Mouse (Mus musculus): ENCODE measurements at regions not wholly inside any gene's neighbourhood (a gene's known extent, or its start where the extent isn't known, plus 50 kb on each side); places are given as distances from the start of the nearest gene placed in this dataset.

DNA sequence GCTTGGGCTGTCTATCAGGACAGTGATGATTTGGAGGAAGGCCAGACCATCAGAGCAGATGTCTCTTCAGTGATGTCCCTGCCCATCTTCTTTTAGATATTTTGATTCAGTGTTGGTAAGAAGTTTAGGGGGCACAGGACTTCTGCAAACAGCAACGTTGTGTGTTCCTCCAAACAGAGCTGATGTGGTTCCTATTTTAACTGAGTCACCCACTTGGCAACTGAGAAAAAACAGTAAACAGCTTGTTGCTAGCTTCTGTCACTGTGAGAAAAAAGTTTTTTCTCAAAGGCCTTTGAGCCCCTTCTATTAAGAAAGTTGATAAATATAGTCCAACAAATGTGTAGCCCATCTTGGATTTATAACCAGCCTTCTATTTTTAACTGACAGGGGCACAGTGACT lies 209.3 kb upstream of the Dusp10 start:
- TF ChIP-seq CTCF (IDR thresholded peaks at IDR 0.05; ENCODE audit: low read depth, low read length) (no peak), POLR2A (IDR thresholded peaks at IDR 0.05; ENCODE audit: borderline replicate concordance, low read depth, low read length) (no peak)
- Histone ChIP-seq H3K4me1 (ENCODE audit: control insufficient read depth, insufficient read depth, low read length) (no peaks in the 10 kb centered on the region), H3K27ac (ENCODE audit: insufficient read depth, low read depth, low read length) (no peak overlapping the region), H3K4me3 (ENCODE audit: insufficient read depth, low read length) (no peak overlapping the region)

DNA sequence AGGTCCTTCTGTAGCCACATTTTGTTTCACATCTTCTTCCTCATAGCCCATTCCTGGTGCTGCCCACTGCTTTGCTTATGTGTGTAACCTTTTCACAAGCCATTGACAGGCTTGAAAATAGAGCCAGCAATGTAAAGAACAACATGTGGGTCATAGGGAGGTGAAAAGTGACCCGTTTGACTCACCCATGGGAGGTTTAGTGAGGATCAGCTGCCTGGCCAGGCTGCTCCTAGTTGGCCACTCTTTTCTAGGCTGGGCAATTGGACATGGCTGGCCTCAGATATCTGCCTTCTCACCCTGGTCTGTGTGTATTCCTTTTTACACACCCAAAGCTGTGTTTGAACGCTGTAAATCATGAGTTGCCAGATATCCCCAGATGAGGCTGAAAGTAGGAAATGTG lies 208.8 kb upstream of the Dusp10 start:
- TF ChIP-seq POLR2A (IDR thresholded peaks at IDR 0.05; ENCODE audit: borderline replicate concordance, low read depth, low read length) (no peak), CTCF (IDR thresholded peaks at IDR 0.05; ENCODE audit: low read depth, low read length) (no peak)
- Histone ChIP-seq H3K4me1 (ENCODE audit: control insufficient read depth, insufficient read depth, low read length) (no peaks in the 10 kb centered on the region), H3K27ac (ENCODE audit: insufficient read depth, low read depth, low read length) (no peak overlapping the region), H3K4me3 (ENCODE audit: insufficient read depth, low read length) (no peak overlapping the region)

DNA sequence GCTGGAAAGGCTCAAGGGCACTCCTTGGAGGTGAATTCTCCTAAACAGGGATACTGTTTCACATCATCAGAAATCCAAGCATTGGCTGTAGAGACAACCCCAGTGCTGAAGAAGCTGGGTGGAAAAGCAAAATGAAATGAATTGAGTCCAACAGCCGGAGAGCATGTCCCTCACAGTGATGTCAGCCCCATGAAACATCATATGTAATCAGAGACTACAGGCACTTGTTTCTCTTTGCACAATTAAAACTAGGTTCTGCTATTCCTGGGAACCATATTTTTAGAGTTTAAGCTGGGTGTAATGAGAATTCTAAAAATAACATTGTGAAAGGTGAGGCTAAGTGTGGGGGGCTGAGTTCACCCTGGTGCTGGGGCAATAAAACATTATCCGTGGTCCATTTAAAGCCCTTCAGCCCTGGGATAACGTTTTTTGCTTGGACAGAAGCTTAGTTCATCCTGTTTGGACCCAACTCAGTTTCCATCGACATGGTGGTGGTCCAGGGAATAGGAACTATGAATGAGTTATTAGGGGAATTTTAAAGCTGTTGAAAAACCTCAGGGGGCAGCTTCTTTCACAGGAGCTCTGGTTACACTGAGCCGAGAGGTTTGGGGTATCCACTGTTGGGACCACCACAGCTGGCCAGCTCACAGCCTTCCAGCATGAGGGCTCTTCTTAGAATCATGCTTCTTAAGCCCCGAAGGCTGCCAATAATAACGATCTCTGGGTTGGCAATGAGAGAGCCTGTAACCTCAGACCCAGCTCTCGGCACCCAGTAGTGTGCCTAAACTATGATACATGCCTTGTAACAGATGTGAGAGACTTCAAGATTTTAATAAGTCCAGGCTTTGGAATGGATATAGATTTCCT lies 206.0 kb upstream of the Dusp10 start:
- Histone ChIP-seq H3K27ac (ENCODE audit: insufficient read depth, low read depth, low read length) (no peak overlapping the region), H3K4me3 (ENCODE audit: insufficient read depth, low read length) (no peak overlapping the region), H3K4me1 (ENCODE audit: control insufficient read depth, insufficient read depth, low read length) (no peaks in the 10 kb centered on the region)
- TF ChIP-seq CTCF (IDR thresholded peaks at IDR 0.05; ENCODE audit: low read depth, low read length) (no peak), POLR2A (IDR thresholded peaks at IDR 0.05; ENCODE audit: borderline replicate concordance, low read depth, low read length) (no peak)

DNA sequence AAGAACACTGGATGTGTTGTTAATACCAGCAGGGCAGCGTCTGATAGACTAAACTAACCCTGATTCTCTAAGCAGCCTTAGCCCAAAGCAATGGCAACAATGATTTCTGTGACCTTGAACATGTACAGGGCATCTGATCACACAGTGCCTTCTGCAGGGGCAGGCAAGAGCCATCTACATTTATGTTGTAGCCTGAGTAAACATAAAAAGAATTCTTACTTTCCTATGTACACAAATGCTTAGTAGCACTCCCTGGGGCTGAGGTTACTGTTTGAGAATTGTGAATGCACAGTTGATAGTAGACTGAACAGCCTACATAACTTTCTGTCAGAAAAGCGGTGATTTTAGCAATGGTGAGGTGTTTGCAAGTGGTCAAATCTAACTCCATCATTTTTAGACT lies 204.9 kb upstream of the Dusp10 start:
- H3K4me3 ChIP-seq (ENCODE audit: insufficient read depth, low read length): no peak overlapping the region
- TF ChIP-seq CTCF (IDR thresholded peaks at IDR 0.05; ENCODE audit: low read depth, low read length) (no peak), POLR2A (IDR thresholded peaks at IDR 0.05; ENCODE audit: borderline replicate concordance, low read depth, low read length) (no peak)

DNA sequence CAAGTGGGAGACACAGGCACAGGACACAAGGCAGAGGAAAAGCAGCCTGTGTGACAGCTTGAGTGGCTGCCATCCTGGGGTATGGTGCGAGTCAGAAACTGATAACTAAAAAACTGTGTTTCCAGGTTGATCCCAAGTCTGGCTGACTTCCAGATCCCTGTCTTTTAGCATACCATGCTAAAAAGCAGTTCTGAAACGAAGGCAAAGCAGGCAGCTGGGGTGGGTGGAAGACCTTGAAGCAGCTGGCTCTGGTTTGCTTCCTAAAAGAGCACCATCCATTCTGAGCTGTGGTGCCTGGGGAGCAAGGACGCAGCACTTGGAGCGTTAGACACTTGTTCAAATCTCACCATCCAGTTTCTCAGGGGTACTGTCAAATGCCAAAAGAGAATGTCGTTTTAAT lies 192.5 kb upstream of the Dusp10 start:
- TF ChIP-seq POLR2A (IDR thresholded peaks at IDR 0.05; ENCODE audit: borderline replicate concordance, low read depth, low read length) (no peak), CTCF (IDR thresholded peaks at IDR 0.05; ENCODE audit: low read depth, low read length) (no peak)
- H3K27ac ChIP-seq (ENCODE audit: insufficient read depth, low read depth, low read length): no peak overlapping the region
- H3K4me1 ChIP-seq (ENCODE audit: control insufficient read depth, insufficient read depth, low read length): no peaks in the 10 kb centered on the region
- no peak overlapping the region for H3K4me3 ChIP-seq (ENCODE audit: insufficient read depth, low read length)

More for the DNA sequence above, 204.9 kb upstream of the Dusp10 start:
- Histone ChIP-seq H3K4me1 (ENCODE audit: control insufficient read depth, insufficient read depth, low read length) (no peaks in the 10 kb centered on the region), H3K27ac (ENCODE audit: insufficient read depth, low read depth, low read length) (no peak overlapping the region)

DNA sequence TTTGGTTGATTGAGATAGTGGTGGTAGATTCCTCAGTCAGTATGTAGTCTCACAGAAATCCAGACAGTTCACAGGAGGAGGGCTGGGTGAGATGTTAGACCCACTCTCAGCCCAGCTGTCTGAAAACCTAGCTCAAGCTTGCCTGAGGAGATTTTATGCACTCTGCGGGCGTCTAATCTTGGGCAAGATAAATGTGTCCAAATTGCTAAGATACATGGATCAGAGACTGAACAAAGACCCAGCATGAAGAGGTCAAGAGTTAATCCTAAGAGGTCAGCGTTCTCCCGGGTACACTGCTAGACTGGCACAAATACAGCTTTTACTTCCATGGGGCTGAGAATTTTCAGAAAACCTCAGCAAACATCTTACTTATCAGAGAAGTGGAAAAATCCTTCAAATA lies 186.8 kb upstream of the Dusp10 start:
- no peak overlapping the region for H3K4me3 ChIP-seq (ENCODE audit: insufficient read depth, low read length)
- H3K27ac ChIP-seq (ENCODE audit: insufficient read depth, low read depth, low read length): no peak overlapping the region
- TF ChIP-seq CTCF (IDR thresholded peaks at IDR 0.05; ENCODE audit: low read depth, low read length): no peak
- TF ChIP-seq POLR2A (IDR thresholded peaks at IDR 0.05; ENCODE audit: borderline replicate concordance, low read depth, low read length): no peak
- no peaks in the 10 kb centered on the region for H3K4me1 ChIP-seq (ENCODE audit: control insufficient read depth, insufficient read depth, low read length)

DNA sequence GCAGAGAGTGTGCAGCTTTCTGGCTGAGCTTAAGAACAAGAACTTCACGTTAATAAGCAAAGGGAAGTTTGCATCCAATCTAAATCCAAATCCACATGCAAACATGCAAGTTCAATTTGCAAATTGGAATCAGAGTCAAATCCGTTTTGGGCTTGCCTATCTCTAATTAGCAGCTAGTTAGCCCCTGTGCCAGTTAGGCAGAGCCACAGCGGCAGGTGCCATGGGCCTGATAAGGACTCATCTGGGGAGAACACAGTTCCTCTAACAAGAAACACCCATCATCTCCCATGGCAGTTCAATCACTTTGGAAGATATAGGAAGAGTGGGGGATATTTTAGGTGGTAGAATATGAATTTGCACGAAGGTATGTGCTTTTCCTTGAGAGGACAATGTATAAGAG lies 168.0 kb upstream of the Dusp10 start:
- Histone ChIP-seq H3K4me3 (ENCODE audit: insufficient read depth, low read length) (no peak overlapping the region), H3K4me1 (ENCODE audit: control insufficient read depth, insufficient read depth, low read length) (no peaks in the 10 kb centered on the region), H3K27ac (ENCODE audit: insufficient read depth, low read depth, low read length) (no peak overlapping the region)
- no peak for TF ChIP-seq CTCF (IDR thresholded peaks at IDR 0.05; ENCODE audit: low read depth, low read length)
- TF ChIP-seq POLR2A (IDR thresholded peaks at IDR 0.05; ENCODE audit: borderline replicate concordance, low read depth, low read length): no peak

DNA sequence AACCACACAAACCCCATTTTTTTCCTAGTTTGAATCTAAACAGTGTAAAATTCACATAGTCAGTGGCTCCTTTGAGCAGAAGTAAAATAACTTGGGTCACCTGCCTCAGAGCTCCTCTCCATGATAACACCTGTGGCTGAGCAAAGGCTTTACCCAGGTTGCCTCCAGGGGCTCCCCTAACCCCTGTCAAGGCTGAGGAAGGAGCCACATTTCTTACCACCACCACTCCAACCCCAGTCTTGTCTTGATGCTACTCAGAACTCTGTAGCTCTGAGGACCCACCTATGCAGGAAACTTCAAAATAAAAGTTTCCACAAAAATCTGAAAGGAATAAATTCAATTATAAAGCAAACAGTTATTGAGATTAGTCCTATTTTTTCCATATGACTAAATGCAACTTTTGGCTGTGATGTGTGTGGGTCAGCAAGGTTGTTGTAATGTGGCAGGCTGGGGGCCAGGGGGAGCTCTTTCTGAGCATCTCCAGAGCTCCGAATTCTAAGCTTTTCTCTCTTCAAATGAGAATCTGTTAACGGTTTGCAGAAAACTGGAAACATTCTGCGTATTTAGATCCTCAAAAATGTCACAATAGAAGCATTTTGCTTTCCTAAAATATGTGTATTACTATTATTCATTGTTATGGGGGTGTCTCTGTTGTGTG lies 159.0 kb upstream of the Dusp10 start:
- Histone ChIP-seq H3K4me3 (ENCODE audit: insufficient read depth, low read length) (no peak overlapping the region), H3K4me1 (ENCODE audit: control insufficient read depth, insufficient read depth, low read length) (no peaks in the 10 kb centered on the region), H3K27ac (ENCODE audit: insufficient read depth, low read depth, low read length) (no peak overlapping the region)
- TF ChIP-seq CTCF (IDR thresholded peaks at IDR 0.05; ENCODE audit: low read depth, low read length) (no peak), POLR2A (IDR thresholded peaks at IDR 0.05; ENCODE audit: borderline replicate concordance, low read depth, low read length) (no peak)

DNA sequence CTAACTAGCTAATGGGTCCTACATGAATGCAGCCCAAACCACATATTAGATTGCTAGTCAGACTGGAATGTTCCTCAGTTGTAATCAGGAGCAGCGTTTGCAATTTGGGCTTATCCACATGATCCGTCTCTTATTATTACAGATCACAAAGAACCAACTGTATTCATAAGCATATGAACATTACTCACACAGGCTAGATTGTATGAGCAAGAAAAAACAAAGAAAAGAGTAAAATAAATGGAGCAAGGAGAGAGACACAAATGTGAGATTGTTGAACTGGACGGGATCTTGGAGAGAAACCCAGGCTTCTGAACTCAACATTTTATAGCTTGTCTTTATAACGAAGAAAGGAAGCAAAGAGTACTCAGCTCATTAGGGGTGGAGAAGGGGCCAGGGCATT lies 148.0 kb upstream of the Dusp10 start:
- TF ChIP-seq POLR2A (IDR thresholded peaks at IDR 0.05; ENCODE audit: borderline replicate concordance, low read depth, low read length) (no peak), CTCF (IDR thresholded peaks at IDR 0.05; ENCODE audit: low read depth, low read length) (no peak)
- Histone ChIP-seq H3K4me3 (ENCODE audit: insufficient read depth, low read length) (no peak overlapping the region), H3K4me1 (ENCODE audit: control insufficient read depth, insufficient read depth, low read length) (no peaks in the 10 kb centered on the region), H3K27ac (ENCODE audit: insufficient read depth, low read depth, low read length) (no peak overlapping the region)

DNA sequence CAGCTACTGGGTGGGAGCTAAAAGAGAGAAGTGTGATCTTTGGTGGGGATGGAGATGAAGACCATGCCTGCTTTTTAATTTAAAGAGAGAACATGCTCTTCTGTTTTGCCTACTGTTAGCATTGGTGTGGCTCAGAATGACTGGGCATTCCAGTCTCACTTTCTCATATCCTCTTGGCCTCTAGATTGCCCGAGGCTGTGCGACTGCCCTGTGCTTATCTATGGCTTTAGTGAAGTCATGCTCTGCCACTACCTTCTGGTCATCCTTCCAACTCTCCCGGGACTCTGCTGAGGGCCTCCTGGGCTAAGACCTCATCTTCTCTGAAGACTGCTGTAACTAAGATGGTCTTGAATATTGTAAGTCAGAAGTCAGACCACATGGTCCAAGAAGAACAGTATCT lies 147.5 kb upstream of the Dusp10 start:
- H3K4me3 ChIP-seq (ENCODE audit: insufficient read depth, low read length): no peak overlapping the region
- no peaks in the 10 kb centered on the region for H3K4me1 ChIP-seq (ENCODE audit: control insufficient read depth, insufficient read depth, low read length)
- H3K27ac ChIP-seq (ENCODE audit: insufficient read depth, low read depth, low read length): no peak overlapping the region
- no peak for TF ChIP-seq CTCF (IDR thresholded peaks at IDR 0.05; ENCODE audit: low read depth, low read length)
- no peak for TF ChIP-seq POLR2A (IDR thresholded peaks at IDR 0.05; ENCODE audit: borderline replicate concordance, low read depth, low read length)

All from bone marrow macrophage, adult 2 months (primary cell).